Mouse (Mus musculus): ENCODE measurements around the gene Adgrl3.

The Adgrl3 gene

GRCm38 (mm10) chr5:81269689-81270088, 249.8 kb downstream of the Adgrl3 start:
- no peak for DNase-seq

- no peak for DNase-seq
Measured at GRCm38 (mm10) chr5:81275346-81276047, 255.6 kb downstream of the Adgrl3 start.

- DNase-seq: no peak
Measured at GRCm38 (mm10) chr5:81279246-81279645, 259.3 kb downstream of the Adgrl3 start.

GRCm38 (mm10) chr5:81285643-81286042, 265.7 kb downstream of the Adgrl3 start:
- DNase-seq: no peak

DNA sequence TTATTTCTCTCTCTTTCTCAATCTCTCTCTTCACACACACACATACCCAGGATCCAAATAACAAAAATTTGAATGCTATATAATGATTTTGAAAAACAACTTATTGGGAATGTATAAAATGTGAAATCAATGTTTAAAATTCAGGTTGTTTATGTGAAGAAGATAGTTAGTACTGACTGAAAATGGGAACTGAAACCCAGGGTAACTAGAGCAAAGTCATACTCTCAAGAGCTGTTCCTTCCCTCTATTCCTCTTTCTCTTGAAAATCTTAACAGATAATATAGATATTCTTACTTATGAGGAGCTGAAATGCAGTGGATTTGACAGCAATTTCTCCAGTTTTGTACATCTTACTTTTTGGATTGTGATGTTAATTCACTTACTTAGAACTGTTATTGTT, 281.9 kb downstream of the Adgrl3 start:
- DNase-seq: no peak

GRCm38 (mm10) chr5:81317406-81318112, 297.6 kb downstream of the Adgrl3 start:
- no peak for DNase-seq

GRCm38 (mm10) chr5:81321276-81321934, 301.5 kb downstream of the Adgrl3 start:
- no peak for DNase-seq

GRCm38 (mm10) chr5:81322064-81322463, 302.1 kb downstream of the Adgrl3 start:
- no peak for DNase-seq

DNA sequence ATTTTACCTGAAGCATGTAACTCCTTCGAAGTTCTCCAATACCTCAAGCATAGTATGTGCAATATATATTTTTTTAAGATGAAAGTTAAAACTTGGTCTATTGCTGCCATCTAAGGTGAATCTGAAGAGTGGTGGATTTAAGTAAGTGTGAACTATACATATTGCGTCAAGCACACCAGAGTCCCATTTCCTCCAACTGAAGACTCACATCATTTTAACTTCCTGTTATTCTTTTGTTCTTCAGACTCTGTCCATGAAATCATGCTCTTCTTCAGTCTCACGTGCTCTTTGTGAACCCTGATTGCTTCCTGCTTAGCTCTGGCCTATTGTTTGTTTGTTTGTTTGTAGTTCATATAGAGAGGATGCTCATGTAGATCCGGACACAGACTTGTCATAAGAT, 307.0 kb downstream of the Adgrl3 start:
- DNase-seq: no peak

DNA sequence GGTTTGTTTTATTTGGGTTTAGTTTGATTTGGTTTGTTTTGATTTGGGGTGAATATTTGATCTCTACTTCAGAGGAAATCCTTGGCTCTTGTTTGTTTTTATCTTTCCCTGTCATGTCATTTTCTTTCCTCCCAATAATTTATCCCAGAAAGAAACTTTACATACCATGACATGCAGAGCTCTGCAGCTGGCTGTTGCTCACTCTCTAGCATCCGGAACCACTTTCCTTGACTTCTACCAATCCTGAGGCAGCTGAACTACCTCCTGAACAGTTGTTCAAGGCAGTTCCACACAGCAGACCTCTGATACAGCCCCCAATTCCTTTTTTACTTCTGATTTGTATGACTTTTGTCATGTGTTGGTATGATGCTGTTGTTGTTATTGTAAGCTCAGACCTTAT, 307.5 kb downstream of the Adgrl3 start:
- DNase-seq: no peak

DNA sequence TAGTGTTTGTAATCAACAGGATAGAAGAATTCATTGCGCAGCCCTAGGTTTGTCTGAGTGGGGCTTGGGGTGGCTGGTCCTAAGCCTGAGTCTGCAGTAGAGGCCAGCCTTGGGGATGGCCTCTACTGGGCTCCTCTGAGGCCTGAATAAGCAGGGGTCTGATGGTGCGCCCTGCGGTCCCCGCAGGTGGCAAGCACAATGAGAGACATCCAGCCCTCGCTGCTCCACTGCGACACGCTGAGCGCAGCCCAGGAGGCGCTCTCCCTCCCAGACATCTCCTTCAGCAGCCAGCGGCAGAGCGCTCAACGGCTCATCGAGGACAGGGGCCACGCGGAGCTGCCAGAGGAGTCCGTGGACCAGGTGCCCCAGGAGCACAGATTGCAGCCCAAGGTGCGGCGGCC, 309.6 kb downstream of the Adgrl3 start:
- peak in 1 of 2 experiments; percentile 4 for DNase-seq

DNA sequence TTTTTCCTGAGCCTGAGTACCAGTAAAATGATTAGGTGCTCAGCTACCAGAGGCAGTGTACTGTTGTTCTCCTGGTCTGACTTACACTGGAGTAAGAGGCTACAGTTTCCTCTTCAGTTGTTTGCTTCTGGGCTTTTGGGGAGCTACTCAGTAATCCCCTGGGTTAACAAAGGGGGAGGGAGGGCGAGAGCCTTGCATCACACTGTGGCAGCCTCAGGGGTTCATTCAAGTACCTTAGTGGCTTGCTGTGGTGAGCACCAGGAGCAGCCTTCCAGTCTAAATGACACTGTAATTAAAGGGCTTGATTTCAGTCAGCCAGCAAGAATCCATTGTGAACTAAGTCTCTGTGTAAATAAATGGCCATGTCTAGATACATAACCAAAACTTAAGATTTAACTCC, 324.4 kb downstream of the Adgrl3 start:
- no peak for DNase-seq

GRCm38 (mm10) chr5:81345096-81345435, 325.1 kb downstream of the Adgrl3 start:
- DNase-seq: no peak

GRCm38 (mm10) chr5:81345436-81346131, 325.6 kb downstream of the Adgrl3 start:
- DNase-seq: no peak

- DNase-seq: no peak
Measured at GRCm38 (mm10) chr5:81347571-81347970, 327.6 kb downstream of the Adgrl3 start.

- no peak for DNase-seq
Measured at GRCm38 (mm10) chr5:81359560-81359959, 339.6 kb downstream of the Adgrl3 start.

DNA sequence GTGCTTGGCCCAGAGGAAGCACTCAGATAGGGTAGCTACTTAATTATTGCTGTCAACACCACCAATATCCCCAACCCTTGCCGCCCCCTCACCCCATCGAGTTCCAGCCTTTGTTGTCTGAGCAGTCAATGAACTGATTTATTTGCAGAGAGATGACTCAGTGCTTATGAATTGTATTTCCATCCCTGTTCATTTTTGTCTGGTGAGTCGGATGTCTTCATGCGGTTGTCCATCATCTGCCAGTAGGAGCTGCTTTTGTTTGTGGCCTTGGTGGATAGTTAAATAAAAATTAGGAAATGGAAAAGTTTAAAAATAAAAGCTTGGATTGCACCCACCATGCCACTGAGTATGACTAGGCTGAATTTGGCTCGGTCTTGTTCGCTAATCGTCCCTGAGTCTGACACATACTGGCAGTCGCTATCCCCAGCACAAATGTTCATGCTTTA, 344.3 kb downstream of the Adgrl3 start:
- DNase-seq: no peak

GRCm38 (mm10) chr5:81365250-81365649, 345.3 kb downstream of the Adgrl3 start:
- DNase-seq: no peak

DNA sequence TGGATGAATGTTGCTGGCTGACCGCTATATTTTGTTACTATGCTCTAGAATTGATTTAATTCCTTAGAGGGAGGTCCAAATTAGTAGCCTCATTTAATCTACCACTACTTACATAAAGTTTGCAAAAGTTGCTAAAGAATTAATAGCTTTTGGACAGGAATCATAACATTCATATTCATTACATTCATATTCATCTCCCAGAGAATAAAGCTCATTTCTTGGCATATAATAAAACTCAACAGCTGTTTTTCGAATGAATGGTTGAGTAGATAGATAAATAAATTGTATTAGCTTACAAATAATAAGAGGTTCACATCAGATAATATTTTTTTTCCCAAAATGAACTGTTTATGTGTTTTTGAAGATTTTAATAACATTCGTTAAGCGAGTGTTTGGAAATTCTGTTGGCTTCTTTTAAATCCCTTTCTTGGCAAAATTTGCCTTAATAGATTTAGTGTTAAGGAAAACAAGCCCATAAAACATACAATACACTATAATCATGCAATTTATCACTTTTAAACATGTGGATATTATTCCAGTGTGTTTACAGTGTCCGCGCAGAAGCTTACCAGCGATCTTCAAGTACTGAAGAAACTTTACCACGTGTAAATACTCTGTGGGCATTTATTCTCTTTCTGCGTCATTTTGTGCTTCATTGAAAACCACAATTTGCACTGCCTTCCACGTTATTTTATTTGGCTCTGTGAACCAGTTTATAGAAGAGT, 350.4 kb downstream of the Adgrl3 start:
- no peak for DNase-seq

- no peak for DNase-seq
Measured at GRCm38 (mm10) chr5:81375992-81376391, 356.1 kb downstream of the Adgrl3 start.

DNA sequence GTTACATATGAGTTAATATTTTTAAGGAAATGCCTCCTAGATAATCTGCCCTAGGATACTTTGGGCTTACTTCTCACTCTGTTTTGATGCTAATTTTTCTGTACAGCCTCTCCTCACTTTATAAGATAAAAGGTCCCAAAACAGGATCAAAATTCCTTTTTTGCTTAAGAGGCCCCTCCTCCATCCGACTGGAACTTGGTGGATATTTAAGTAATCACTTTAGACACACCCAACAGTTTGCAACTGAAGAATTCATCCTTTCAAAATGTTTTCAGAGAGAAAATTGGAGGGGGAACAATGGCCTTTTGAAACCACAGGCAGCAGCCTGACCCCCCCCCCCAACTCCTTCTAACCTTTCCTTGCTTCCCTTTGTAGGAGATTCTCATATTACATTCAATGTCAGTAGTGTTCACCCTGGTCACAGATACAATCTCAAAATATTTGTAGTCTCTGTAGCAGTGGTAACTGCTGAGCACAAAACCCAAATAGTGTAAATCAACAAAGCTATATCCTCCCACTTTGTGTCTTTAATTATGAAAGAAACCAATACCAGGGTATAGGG, 385.7 kb downstream of the Adgrl3 start:
- no peak for DNase-seq

DNA sequence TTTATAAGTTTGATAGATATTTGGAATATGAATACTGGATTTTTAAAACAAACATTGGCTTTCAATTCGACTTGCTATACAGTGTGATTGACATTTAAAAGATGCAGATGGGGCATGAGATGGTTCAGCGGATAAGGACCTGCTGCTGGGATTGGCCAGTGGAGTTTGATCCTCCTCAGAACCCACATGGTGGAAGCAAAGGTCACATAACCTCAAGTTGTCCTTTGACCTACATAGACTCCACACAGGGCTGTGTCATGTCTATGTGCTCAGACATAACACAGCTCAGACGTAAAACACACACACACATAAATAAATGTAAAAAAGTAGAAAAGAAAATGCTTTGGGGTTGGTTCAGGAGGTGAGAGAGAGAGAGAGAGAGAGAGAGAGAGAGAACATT, 397.4 kb downstream of the Adgrl3 start:
- no peak for DNase-seq

Data from cerebellum, postnatal 36 days (tissue).